Mouse (Mus musculus): Measurements from ENCODE around the gene Desi2. TPM values are rescaled to one million over a fixed set of nuclear protein-coding genes. Genes with fewer than 3 reads are reported as not detected.

The Desi2 gene
- polyA plus RNA-seq (2015; fragmentation: Illumina TruSeq; extraction: RNeasy Lipid Tissue Mini Kit (QIAGEN cat#74804); ENCODE audit: low read depth, low replicate concordance): 10.9 TPM

DNA sequence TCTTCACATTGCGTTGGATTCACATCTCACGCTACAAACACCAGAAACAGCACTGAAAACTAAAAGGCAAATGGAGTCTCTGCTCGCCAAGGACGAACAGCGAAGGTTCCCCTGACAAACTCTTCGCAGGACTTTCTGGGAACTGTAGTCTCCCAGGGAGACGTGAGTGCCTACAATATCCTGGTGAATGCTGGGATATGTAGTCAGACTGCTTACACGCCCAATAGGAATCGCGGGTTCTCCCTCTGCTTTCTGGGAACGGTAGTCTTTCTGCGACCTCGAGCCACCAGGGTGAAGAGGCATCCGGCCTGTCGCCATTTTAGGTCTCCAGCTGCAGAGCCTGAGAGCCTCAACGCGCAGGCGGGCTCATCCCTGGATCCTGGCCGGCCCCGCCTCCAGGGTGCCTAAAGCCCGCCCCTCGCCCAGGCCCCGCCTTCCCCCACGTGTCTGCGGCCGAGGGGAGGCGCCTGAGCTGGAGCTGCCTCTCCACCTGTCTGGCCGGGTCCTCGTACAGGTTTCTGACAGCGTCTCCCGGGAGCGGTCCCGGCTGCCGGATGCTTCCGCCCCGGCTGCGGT is at the start of gene Desi2:
Desi2 (plus strand) TSS at position 202 of the 576 bp plus-strand sequence.

Other genes starting within 250 kb of the Desi2 start
- 1.6 TPM for gene Catspere2, start 204.0 kb upstream of the Desi2 start, polyA plus RNA-seq (2015; fragmentation: Illumina TruSeq; extraction: RNeasy Lipid Tissue Mini Kit (QIAGEN cat#74804); ENCODE audit: low read depth, low replicate concordance)
- 65.9 TPM for gene Cox20, start 131.7 kb downstream of the Desi2 start, polyA plus RNA-seq (2015; fragmentation: Illumina TruSeq; extraction: RNeasy Lipid Tissue Mini Kit (QIAGEN cat#74804); ENCODE audit: low read depth, low replicate concordance)
- 231 TPM for gene Hnrnpu, start 150.4 kb downstream of the Desi2 start, polyA plus RNA-seq (2015; fragmentation: Illumina TruSeq; extraction: RNeasy Lipid Tissue Mini Kit (QIAGEN cat#74804); ENCODE audit: low read depth, low replicate concordance)
- 13.0 TPM for gene Efcab2, start 218.7 kb downstream of the Desi2 start, polyA plus RNA-seq (2015; fragmentation: Illumina TruSeq; extraction: RNeasy Lipid Tissue Mini Kit (QIAGEN cat#74804); ENCODE audit: low read depth, low replicate concordance)

All from brain, adult 10 weeks (tissue).